Mouse (Mus musculus): ENCODE results near the gene Susd3. TPM values are rescaled to one million over a fixed set of nuclear protein-coding genes. Genes with fewer than 3 reads are reported as not detected.

Gene Susd3
- total and polyA plus RNA-seq, 3 experiments = 0.32 to 1.1 (median 0.63) TPM

DNA sequence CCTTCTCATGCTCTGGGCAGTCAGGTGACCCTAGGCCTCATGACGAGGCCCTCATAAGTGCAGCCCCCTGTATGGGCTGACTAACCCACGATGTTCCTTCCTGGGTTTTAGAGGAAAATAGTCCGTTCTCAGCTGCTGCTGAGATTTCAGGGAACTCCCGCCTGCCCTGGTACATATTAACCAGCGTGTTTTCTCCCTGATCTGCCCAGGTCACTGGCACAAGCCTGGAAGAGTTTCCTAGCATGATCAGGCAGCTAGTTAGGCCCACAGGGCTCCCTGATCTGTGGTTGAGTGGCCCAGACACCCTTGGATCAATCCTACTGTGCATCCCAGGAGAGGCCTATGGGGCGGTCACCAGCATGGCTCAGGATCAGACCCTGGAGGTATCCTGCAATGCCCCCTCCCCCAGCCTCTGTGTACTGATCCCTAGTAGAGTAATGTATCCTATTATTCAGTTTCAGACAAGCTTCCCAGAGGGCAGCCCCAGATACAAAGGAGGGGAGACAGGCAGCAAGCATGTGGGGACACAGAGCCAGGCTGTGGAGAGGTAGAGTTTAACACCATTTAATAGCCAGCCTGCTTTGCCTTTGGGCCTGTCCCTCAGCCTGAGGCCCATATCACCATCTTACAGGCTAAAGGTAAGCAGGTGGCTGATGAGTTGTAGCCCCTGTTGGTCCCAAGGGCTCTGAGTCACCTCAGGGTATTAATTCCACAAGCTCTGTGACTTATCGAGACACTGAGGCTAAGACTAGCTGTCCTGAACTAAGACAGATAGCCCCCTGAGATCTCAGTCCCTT, 57.4 kb downstream of the Susd3 start:
- H3K27me3 ChIP-seq (ENCODE audit: control insufficient read depth, insufficient read depth, low read length) = no peaks in the 10 kb centered on the region
- DNase-seq = no peak
- H3K36me3 ChIP-seq (ENCODE audit: control insufficient read depth, insufficient read depth, low read length) = no peaks in the 10 kb centered on the region
- no peak overlapping the region for H3K9ac ChIP-seq (ENCODE audit: low read depth, low read length)
- H3K4me1 ChIP-seq (ENCODE audit: control insufficient read depth, insufficient read depth, low read length) = peaks cover 26% of the 10 kb centered on the region
- intact Hi-C loops (cut with DNase I) = loop anchor here (2.0 kb wide), 1 partner anchor 20 kb away; no protein-coding TSS in a partner anchor
- H3K79me2 ChIP-seq (replicated peaks; ENCODE audit: control insufficient read depth, insufficient read depth, low read length) = no peaks in the 10 kb centered on the region
- 71% methylated on average over 7 of the region's 7 CpGs for WGBS
- H3K27ac ChIP-seq = peak overlapping the region; percentile 99
- no peak overlapping the region for H3K4me3 ChIP-seq
- no peak for TF ChIP-seq POLR2A (IDR thresholded peaks at IDR 0.05; ENCODE audit: insufficient read depth, low read depth, low read length)
- TF ChIP-seq EP300 (IDR thresholded peaks at IDR 0.05; ENCODE audit: insufficient read depth, low read depth, low read length) = no peak
- no peak for TF ChIP-seq CTCF (IDR thresholded peaks at IDR 0.05)

DNA sequence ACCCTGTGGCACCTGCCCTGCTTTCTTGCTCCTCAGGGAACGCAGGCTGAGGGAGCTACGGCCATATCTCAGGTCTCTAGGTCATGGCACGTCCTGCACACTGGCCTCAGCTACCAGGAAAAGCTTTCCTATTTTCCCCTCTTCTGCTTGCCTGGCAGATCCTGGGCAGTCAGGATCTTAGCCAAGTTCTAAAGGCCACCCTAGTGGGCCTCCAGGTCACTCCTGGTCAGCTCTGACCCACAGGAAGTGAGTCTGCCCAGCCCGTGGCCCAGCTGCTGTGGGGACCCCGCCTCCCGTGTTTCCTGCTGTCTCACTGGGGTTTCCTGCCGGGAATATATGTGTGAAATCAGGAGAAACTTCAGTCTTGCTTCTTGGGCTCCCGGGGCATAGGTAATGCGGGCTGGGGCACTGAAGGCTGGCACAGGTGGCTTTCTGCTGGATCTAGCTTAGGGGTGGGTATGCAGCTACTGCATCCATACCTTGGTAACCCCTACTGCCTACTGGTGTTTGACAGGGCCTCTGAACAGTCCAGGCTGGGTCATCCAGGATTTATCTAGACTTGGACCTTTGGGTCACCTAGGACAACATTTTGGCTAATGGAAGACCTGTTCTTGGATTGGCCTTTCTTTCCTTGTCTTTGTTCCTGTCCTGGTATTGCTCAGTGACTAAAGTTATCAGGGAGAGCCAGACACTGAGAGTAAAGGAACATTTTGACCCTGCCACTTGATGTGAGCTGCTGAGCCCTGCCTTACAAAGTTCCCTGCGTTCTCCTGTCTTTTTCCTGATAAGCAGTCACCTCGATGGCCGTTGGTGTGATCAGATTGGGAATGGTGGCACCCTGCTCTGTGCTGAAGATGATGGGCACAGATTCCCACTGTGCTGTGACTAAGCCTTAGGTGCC, 58.3 kb downstream of the Susd3 start:
- Histone ChIP-seq H3K36me3 (ENCODE audit: control insufficient read depth, insufficient read depth, low read length) (no peaks in the 10 kb centered on the region), H3K4me1 (ENCODE audit: control insufficient read depth, insufficient read depth, low read length) (peaks cover 26% of the 10 kb centered on the region), H3K4me3 (no peak overlapping the region), H3K9ac (ENCODE audit: low read depth, low read length) (peak overlapping the region; percentile 23), H3K27ac (peak overlapping the region; percentile 99), H3K27me3 (ENCODE audit: control insufficient read depth, insufficient read depth, low read length) (no peaks in the 10 kb centered on the region), H3K79me2 (replicated peaks; ENCODE audit: control insufficient read depth, insufficient read depth, low read length) (no peaks in the 10 kb centered on the region)
- WGBS = 24% methylated on average over 12 of the region's 12 CpGs
- 0 out of 2 replicates have a peak, but pooled peaks have one; percentile 42 for TF ChIP-seq EP300 (IDR thresholded peaks at IDR 0.05; ENCODE audit: insufficient read depth, low read depth, low read length)
- no peak for TF ChIP-seq POLR2A (IDR thresholded peaks at IDR 0.05; ENCODE audit: insufficient read depth, low read depth, low read length)
- TF ChIP-seq CTCF (IDR thresholded peaks at IDR 0.05) = 0 out of 2 replicates have a peak, but pooled peaks have one; percentile 3
- intact Hi-C loops (cut with DNase I) = loop anchor here (2.0 kb wide), 1 partner anchor 21 kb away; no protein-coding TSS in a partner anchor
- peak; percentile 71 to 81 for DNase-seq

DNA sequence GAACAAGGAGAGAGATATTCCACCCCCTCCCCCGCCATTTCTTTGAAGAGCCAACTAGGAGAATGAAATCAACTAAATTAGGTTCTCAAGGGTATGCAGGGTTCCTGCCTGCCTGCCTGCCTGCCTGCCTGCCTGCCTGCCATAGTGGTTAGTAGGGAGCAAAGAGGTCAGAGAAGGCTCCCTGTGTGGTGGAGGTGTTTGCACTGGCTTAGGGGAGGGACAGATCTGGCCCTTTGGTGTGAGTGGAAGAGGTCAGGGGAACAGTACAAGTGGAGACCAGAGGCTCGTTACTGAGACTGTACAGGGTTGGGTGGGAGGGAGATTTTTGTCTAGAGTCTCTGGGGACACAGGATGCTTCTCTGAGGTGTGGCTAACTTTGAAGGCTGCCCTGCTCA, 59.5 kb downstream of the Susd3 start:
- intact Hi-C loops (cut with DNase I) = no loop called here
- Histone ChIP-seq H3K9ac (ENCODE audit: low read depth, low read length) (peak overlapping the region; percentile 83; the same call in 1 of the 2 replicates), H3K4me3 (no peak overlapping the region)

DNA sequence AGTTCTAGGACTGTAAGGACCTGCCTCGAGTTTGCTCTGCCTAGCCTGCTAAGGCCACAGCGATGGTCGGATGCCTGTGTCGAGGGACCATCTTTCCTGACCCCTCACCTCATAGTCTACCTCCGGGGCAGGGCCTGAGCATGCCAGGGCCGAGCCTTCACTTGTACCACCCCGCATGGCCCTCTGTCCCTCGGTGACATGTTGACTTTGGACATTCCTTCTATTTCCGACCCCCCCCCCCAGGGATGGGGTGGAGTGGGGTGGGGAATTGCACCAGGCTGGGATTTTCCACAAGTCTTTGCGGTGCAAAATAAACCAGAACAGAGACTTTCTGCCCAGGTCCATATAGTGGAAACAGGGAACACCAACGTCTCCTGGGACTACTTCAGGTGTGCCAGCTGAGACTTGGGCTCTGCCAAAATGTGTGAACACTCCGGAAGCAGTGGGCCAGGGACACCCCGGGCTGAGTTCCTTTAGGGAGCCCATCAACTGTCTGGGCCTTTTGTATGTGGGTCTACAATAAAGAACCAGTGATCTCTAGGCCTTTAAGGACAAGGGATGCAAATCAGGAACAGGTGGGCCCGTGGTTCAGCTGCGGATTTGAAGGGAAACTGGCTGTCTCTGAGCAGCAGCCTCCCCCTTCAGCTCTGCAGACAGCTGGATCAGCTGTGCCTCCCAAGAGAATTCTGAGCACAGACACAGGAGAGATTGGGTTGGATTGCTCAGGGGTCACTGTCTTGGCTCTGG, 60.1 kb downstream of the Susd3 start:
- Histone ChIP-seq H3K9ac (ENCODE audit: low read depth, low read length) (peak overlapping the region; percentile 83), H3K79me2 (replicated peaks; ENCODE audit: control insufficient read depth, insufficient read depth, low read length) (no peaks in the 10 kb centered on the region), H3K4me1 (ENCODE audit: control insufficient read depth, insufficient read depth, low read length) (peaks cover 26% of the 10 kb centered on the region), H3K4me3 (peak overlapping the region; percentile 78), H3K27me3 (ENCODE audit: control insufficient read depth, insufficient read depth, low read length) (no peaks in the 10 kb centered on the region), H3K36me3 (ENCODE audit: control insufficient read depth, insufficient read depth, low read length) (no peaks in the 10 kb centered on the region), H3K27ac (peak overlapping the region; percentile 99)
- no peak for DNase-seq
- WGBS = 19% methylated on average over 15 of the region's 15 CpGs
- intact Hi-C loops (cut with DNase I) = no loop called here
- TF ChIP-seq CTCF (IDR thresholded peaks at IDR 0.05) (no peak), EP300 (IDR thresholded peaks at IDR 0.05; ENCODE audit: insufficient read depth, low read depth, low read length) (no peak), POLR2A (IDR thresholded peaks at IDR 0.05; ENCODE audit: insufficient read depth, low read depth, low read length) (no peak)

More for the DNA sequence above, 59.5 kb downstream of the Susd3 start:
- no peak for DNase-seq
- Histone ChIP-seq H3K4me1 (ENCODE audit: control insufficient read depth, insufficient read depth, low read length) (peaks cover 26% of the 10 kb centered on the region), H3K36me3 (ENCODE audit: control insufficient read depth, insufficient read depth, low read length) (no peaks in the 10 kb centered on the region), H3K27ac (peak overlapping the region; percentile 99), H3K27me3 (ENCODE audit: control insufficient read depth, insufficient read depth, low read length) (no peaks in the 10 kb centered on the region), H3K79me2 (replicated peaks; ENCODE audit: control insufficient read depth, insufficient read depth, low read length) (no peaks in the 10 kb centered on the region)
- WGBS = 67% methylated on average over 2 of the region's 2 CpGs
- no peak for TF ChIP-seq CTCF (IDR thresholded peaks at IDR 0.05)
- no peak for TF ChIP-seq POLR2A (IDR thresholded peaks at IDR 0.05; ENCODE audit: insufficient read depth, low read depth, low read length)
- no peak for TF ChIP-seq EP300 (IDR thresholded peaks at IDR 0.05; ENCODE audit: insufficient read depth, low read depth, low read length)
